Mouse (Mus musculus) forebrain, embryonic 13.5 days (tissue): ENCODE measurements at regions not wholly inside any gene's neighbourhood (a gene's known extent, or its start where the extent isn't known, plus 50 kb on each side); places are given as distances from the start of the nearest gene placed in this dataset.

Experiments used
- ATAC-seq: fragments of 200-750 bp; cut with Nextera tagmentation; 2 replicates; pipeline ENCODE4 v1.8.0; 2017
- H3K27ac ChIP-seq: fragments of 300-500 bp; sonication (generic); 2 replicates; pipeline ENCODE4 v1.5.1; 2015; ENCODE audit warnings: inconsistent platforms, mild to moderate bottlenecking, moderate library complexity
- H3K27me3 ChIP-seq: fragments of 300-500 bp; sonication (generic); 2 replicates; pipeline ENCODE4 v1.6.1; 2015; ENCODE audit warnings: mild to moderate bottlenecking, inconsistent platforms
- H3K36me3 ChIP-seq: fragments of 300-500 bp; sonication (generic); 2 replicates; pipeline ENCODE4 v1.6.1; 2015; ENCODE audit warnings: mild to moderate bottlenecking, inconsistent platforms; ENCODE audit not compliant: poor library complexity, severe bottlenecking
- H3K4me1 ChIP-seq: fragments of 300-500 bp; sonication (generic); 2 replicates; pipeline ENCODE4 v1.6.1; 2015; ENCODE audit warnings: inconsistent platforms
- H3K4me2 ChIP-seq: fragments of 300-500 bp; sonication (generic); 2 replicates; pipeline ENCODE4 v1.6.1; 2015; ENCODE audit warnings: inconsistent platforms, mild to moderate bottlenecking, moderate library complexity
- H3K4me3 ChIP-seq: fragments of 300-500 bp; sonication (generic); 2 replicates; pipeline ENCODE4 v1.5.1; 2015; ENCODE audit warnings: mild to moderate bottlenecking, inconsistent platforms
- H3K9ac ChIP-seq: fragments of 300-500 bp; sonication (generic); 2 replicates; pipeline ENCODE4 v1.6.1; 2015; ENCODE audit warnings: mild to moderate bottlenecking, inconsistent platforms
- H3K9me3 ChIP-seq: fragments of 300-500 bp; sonication (generic); replicated peaks from 2 replicates; pipeline ENCODE4 v1.6.1; 2016; ENCODE audit warnings: inconsistent platforms
- WGBS: fragments of 180-500 bp; shearing (Covaris S2); methylation state at CpG from one replicate; pipeline ENCODE4 v1.1.7; 2015; 5-methylcytosine and 5-hydroxymethylcytosine counted together

DNA sequence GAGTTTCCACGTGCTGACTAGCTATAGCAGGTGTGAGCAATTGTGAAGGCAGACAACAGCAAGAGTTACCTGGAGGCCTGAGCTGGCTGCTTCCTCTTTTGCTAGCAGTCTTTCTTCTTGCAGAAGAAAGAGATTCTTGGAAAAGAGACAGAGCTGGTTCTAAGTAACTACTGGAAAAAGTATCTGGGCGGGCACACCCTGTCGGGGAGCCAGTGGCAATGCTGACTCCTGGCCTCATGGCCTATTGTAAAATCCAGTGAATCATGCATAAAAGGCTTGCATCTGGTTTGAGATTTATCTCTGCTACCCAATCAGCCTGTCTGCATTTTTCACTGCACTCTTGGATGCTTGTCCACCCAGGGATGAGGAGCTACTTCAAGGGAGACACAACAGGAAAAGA, 372.2 kb downstream of the Fgf9 start:
- Histone ChIP-seq H3K27me3 (no peaks in the 10 kb centered on the region), H3K9ac (no peak overlapping the region), H3K36me3 (no peaks in the 10 kb centered on the region), H3K4me3 (no peak overlapping the region), H3K4me2 (no peak overlapping the region), H3K9me3 (no peaks in the 10 kb centered on the region), H3K4me1 (no peaks in the 10 kb centered on the region), H3K27ac (no peak overlapping the region)
- 90% methylated on average over 3 of the region's 3 CpGs for WGBS
- no peak for ATAC-seq

DNA sequence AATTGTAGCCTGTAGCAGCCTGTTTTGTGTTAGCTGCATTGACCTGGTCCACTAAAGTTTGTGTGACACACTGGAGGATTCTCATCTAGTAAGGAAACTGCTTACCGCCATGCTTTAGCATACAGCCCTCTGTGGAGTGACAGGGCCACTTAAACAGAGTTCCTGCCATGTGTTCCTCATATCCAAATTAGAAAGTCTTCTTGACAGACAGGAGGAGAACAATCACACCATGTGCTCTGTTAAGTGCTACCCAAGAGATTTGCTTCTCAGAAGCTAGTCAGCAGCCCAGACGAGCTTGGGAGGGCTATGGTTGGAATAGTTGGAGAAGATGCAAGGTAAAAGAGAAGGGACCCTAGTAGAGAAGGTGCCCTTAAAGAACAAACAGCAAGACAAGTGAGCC, 369.6 kb downstream of the Fgf9 start:
- WGBS = 88% methylated on average over 2 of the region's 2 CpGs
- H3K4me2 ChIP-seq = no peak overlapping the region
- H3K4me1 ChIP-seq = no peaks in the 10 kb centered on the region
- no peak for ATAC-seq
- H3K9ac ChIP-seq = no peak overlapping the region
- H3K9me3 ChIP-seq = no peaks in the 10 kb centered on the region
- H3K27me3 ChIP-seq = no peaks in the 10 kb centered on the region
- no peak overlapping the region for H3K4me3 ChIP-seq
- no peak overlapping the region for H3K27ac ChIP-seq
- no peaks in the 10 kb centered on the region for H3K36me3 ChIP-seq

DNA sequence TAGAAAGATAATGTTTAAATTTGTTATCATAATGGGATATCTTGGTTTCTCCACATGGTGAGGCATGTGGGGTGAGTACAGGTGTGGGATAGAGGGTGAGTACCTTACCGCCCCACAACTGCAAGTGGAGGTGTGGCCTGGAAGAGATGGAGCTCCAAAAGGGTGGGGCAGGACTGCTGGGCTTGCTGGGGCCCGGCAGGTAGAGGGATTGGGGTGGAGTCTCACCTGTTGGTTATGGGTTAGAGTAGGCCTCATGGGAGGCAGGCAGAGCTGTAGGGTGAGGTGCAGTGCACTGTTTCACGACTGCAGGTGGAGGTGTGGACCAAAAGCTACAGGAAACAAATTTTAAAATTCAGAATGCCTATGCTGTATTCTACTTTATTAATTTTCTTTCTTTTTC, 365.7 kb downstream of the Fgf9 start:
- H3K4me1 ChIP-seq = no peaks in the 10 kb centered on the region
- H3K27ac ChIP-seq = no peak overlapping the region
- no peak overlapping the region for H3K9ac ChIP-seq
- 82% methylated on average over 3 of the region's 3 CpGs for WGBS
- H3K4me2 ChIP-seq = no peak overlapping the region
- no peaks in the 10 kb centered on the region for H3K9me3 ChIP-seq
- no peaks in the 10 kb centered on the region for H3K36me3 ChIP-seq
- no peak for ATAC-seq
- no peak overlapping the region for H3K4me3 ChIP-seq
- H3K27me3 ChIP-seq = no peaks in the 10 kb centered on the region

DNA sequence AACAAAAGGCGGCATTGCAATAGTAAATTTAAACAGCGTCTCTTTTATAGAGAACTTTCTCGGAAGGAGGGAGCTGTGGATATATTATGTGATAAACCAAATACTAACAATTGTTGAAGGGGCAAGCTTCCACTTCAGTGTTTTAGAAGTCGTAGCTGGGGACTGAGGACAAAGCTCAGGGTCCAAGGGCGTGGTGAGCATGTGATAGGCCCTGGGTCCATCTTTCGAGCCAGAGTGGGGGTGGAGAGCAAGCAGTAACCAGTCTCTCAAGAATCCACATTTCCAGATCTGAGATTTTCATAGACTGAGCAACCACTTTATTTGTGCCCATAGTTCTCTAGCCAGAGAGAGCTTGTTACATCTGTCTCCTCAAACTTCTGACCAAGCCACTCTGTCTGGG, 356.1 kb downstream of the Fgf9 start:
- no peaks in the 10 kb centered on the region for H3K4me1 ChIP-seq
- no peak for ATAC-seq
- no peak overlapping the region for H3K4me3 ChIP-seq
- H3K36me3 ChIP-seq = no peaks in the 10 kb centered on the region
- H3K9me3 ChIP-seq = no peaks in the 10 kb centered on the region
- H3K27ac ChIP-seq = no peak overlapping the region
- H3K27me3 ChIP-seq = no peaks in the 10 kb centered on the region
- no peak overlapping the region for H3K4me2 ChIP-seq
- WGBS = 79% methylated on average over 6 of the region's 6 CpGs
- H3K9ac ChIP-seq = no peak overlapping the region

DNA sequence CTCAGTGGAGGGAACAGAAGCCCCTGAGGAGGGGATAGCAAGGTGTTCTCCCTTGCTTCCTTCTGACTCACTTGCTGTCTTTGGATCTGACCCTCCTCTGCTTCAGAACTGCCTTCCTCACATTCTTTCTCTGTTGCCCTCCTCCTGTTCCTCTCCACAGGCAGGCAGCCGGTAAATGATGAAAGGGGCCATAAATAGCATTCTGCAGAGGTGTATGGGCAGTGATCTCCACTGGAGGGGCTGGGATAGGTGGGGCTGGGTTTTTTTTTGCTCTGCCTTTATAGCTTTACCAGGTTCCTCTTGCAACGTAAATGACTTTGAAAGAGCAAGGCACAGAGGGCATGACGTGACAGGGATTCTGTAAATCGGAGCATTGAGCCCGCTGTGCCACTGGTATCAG, 351.6 kb downstream of the Fgf9 start:
- Histone ChIP-seq H3K27me3 (no peaks in the 10 kb centered on the region), H3K36me3 (no peaks in the 10 kb centered on the region), H3K4me1 (no peaks in the 10 kb centered on the region), H3K4me3 (no peak overlapping the region), H3K9me3 (no peaks in the 10 kb centered on the region), H3K27ac (no peak overlapping the region), H3K4me2 (no peak overlapping the region), H3K9ac (no peak overlapping the region)
- ATAC-seq = no peak
- 76% methylated on average over 5 of the region's 5 CpGs for WGBS

DNA sequence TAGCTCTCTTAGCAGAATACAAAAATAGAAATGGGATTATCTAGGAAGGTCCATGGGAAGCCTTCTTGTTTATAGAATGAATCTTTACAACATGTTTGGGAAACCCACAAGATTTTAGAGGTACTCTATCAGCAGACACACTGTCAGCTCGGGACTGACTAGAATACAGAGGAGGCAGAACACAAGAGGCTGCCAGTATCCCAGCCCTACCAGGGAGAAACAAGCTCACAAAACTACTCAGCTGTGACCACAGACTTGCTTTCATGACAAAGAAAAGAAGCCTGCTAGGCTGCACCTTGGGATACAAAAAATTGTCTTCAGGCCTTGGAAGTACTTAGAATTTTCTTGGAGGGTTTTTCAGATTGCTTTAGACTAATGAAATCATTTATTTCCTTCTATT, 347.2 kb downstream of the Fgf9 start:
- Histone ChIP-seq H3K27me3 (no peaks in the 10 kb centered on the region), H3K9me3 (no peaks in the 10 kb centered on the region), H3K4me1 (no peaks in the 10 kb centered on the region), H3K4me2 (no peak overlapping the region), H3K9ac (no peak overlapping the region), H3K4me3 (no peak overlapping the region), H3K36me3 (no peaks in the 10 kb centered on the region), H3K27ac (no peak overlapping the region)
- 17% methylated on average over 1 of the region's 1 CpGs for WGBS
- ATAC-seq = no peak

DNA sequence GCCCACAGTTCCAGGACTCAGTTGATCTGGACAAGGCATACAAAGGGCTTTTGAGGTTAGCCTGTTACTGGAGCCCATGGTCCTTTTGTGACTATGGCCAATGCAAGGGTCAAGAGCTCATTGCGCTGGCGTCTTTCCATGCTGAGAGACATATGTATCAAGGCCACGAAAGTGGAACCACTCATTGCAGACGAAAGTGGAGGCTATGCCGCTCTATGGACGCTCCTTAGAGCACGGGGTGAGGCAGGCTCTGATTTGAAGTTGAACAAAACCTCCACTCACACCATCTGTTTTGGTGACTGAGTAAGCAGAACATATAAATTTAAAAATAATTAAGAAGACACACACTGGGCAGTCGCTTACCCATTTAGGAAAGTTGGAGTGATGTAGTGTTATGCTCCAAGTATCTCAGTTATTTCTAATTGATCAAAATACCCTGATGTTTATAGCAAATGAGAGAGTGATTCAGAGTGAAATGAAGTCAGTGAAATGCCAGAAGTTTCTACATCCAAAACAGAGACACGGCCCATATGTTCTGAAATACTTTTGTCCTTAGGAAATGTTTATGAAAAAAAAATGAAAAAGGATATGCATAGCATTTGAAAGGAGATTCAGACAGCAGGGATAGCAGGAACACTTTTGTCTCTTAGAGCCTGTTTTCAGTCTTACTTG, 321.8 kb downstream of the Fgf9 start:
- H3K4me1 ChIP-seq = peaks cover 13% of the 10 kb centered on the region
- no peak for ATAC-seq
- H3K4me3 ChIP-seq = no peak overlapping the region
- 88% methylated on average over 9 of the region's 9 CpGs for WGBS
- H3K9me3 ChIP-seq = no peaks in the 10 kb centered on the region
- H3K4me2 ChIP-seq = no peak overlapping the region
- H3K36me3 ChIP-seq = no peaks in the 10 kb centered on the region
- H3K9ac ChIP-seq = no peak overlapping the region
- no peaks in the 10 kb centered on the region for H3K27me3 ChIP-seq
- H3K27ac ChIP-seq = no peak overlapping the region

DNA sequence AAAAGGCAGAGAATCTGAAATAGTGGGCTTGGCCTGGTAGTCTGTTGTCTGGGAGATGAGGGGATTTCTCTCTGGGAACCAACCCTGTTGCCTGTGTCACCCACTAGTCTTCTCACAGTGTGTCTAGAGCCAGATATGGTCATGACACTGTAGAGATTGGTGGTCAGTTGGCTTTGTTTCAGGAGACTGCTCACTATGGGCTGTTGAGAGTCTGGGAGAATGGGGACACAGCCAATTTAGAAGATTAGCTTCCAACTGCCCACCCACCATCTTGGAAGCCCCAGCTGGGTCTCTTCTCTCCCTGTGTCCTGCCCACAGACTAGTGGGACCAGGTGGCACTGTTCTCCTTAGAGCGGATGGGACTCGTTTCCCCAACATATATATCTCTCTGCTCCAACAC, 320.4 kb downstream of the Fgf9 start:
- H3K27me3 ChIP-seq = no peaks in the 10 kb centered on the region
- H3K27ac ChIP-seq = no peak overlapping the region
- WGBS = 93% methylated on average over 2 of the region's 2 CpGs
- H3K4me3 ChIP-seq = no peak overlapping the region
- no peaks in the 10 kb centered on the region for H3K9me3 ChIP-seq
- no peak overlapping the region for H3K4me2 ChIP-seq
- peaks cover 13% of the 10 kb centered on the region for H3K4me1 ChIP-seq
- no peak for ATAC-seq
- no peaks in the 10 kb centered on the region for H3K36me3 ChIP-seq
- H3K9ac ChIP-seq = no peak overlapping the region

DNA sequence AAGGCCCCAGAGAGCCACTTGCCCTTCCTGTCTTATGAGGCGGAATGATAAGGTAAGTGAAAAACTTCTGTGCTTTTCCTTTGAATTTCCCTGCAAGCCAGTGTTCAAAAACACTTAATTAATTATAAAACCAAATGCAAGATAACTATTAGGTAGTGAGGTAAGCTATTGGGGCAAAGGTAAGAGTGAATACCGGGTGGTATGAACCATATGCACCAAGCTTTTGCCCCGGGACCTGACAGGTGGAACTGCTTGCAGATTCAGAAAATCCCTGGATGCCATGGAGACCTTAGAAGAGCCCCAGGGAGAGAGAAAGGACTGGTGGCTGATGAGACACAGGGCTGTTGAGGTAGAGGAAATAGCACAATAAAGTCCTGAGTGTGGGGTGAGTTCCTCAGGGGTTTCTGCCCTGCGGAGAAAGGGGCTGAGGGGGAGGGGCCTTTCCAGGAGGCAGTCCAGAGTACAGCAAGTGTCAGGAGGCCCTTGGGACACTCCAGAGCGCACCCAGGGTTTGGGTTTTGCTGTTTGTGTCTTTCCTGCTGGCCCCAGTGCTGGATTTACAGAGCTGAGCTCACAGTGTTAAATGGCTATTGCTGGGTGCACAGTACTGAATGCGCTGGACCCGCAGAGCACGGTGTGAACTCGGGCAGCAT, 317.1 kb downstream of the Fgf9 start:
- Histone ChIP-seq H3K4me2 (no peak overlapping the region), H3K4me3 (no peak overlapping the region), H3K9ac (no peak overlapping the region), H3K27me3 (no peaks in the 10 kb centered on the region), H3K4me1 (peaks cover 13% of the 10 kb centered on the region), H3K27ac (no peak overlapping the region), H3K9me3 (no peaks in the 10 kb centered on the region), H3K36me3 (no peaks in the 10 kb centered on the region)
- 0 out of 2 replicates have a peak, but pooled peaks have one; percentile 27 for ATAC-seq
- WGBS = 58% methylated on average over 9 of the region's 9 CpGs

DNA sequence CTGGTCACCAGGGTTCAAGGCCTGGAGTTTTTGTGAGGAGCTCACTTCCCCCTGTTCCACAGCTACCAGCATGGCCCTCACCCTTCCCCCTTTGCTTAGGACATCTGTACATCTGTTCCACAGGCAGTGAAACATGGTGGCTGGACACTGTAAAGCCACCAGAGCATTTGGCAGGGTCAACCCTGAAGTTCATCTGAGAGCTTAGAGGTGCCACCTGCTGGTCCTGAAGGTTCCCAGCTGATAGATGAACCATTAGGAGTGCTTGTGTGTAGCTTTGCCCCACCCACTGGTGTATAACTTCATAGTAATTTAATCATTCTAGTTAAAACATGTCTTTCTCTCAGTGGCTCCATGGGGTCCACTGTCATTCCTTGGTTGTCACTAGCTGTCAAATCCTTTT, 304.7 kb downstream of the Fgf9 start:
- Histone ChIP-seq H3K4me3 (no peak overlapping the region), H3K27me3 (no peaks in the 10 kb centered on the region), H3K9ac (no peak overlapping the region), H3K36me3 (no peaks in the 10 kb centered on the region), H3K4me1 (no peaks in the 10 kb centered on the region), H3K4me2 (no peak overlapping the region), H3K27ac (no peak overlapping the region), H3K9me3 (no peaks in the 10 kb centered on the region)
- ATAC-seq = no peak

DNA sequence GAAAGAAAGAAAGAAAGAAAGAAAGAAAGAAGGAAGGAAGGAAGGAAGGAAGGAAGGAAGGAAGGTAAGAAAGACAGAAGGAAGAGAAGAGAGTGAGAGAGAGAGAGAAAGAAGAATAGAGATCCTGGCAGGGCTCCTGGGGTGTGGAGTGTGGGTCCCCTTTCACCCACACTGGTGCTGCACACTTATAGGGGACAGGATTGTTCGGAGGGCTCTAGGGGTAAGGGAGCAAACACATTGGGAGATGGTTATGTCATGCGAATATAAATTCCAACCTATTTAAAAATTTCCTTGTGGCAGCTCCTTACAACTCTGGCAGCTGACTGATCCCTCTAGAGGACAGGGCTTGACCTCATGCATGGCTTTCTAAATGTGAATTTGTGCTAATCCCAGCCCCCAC, 286.5 kb downstream of the Fgf9 start:
- no peak overlapping the region for H3K4me2 ChIP-seq
- no peaks in the 10 kb centered on the region for H3K27me3 ChIP-seq
- ATAC-seq = no peak
- H3K27ac ChIP-seq = no peak overlapping the region
- no peak overlapping the region for H3K4me3 ChIP-seq
- no peaks in the 10 kb centered on the region for H3K36me3 ChIP-seq
- H3K4me1 ChIP-seq = no peaks in the 10 kb centered on the region
- 71% methylated on average over 2 of the region's 2 CpGs for WGBS
- no peak overlapping the region for H3K9ac ChIP-seq
- H3K9me3 ChIP-seq = no peaks in the 10 kb centered on the region

DNA sequence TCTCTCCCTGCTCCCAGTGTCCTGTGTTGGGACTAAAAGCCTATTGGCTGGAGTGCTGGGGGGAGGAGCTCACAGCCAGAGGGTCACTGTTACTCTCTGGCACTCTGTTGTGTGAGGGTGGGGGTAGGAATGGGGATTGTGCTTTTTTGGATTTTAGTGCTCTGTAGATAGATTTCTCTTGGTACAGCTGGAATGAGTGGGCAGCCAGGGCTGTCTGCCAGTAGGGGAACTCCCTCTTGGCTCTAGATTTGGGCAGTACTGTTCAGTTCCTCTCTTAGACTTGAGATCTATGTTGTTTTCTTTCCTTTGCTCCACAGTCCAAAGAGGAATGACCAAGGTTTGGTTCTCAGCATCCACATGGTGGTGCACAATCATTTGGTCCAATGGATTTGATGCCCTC, 282.6 kb downstream of the Fgf9 start:
- ATAC-seq = no peak
- no peaks in the 10 kb centered on the region for H3K27me3 ChIP-seq
- no peak overlapping the region for H3K9ac ChIP-seq
- H3K27ac ChIP-seq = no peak overlapping the region
- no peaks in the 10 kb centered on the region for H3K36me3 ChIP-seq
- no peak overlapping the region for H3K4me2 ChIP-seq
- H3K4me3 ChIP-seq = no peak overlapping the region
- no peaks in the 10 kb centered on the region for H3K4me1 ChIP-seq
- no peaks in the 10 kb centered on the region for H3K9me3 ChIP-seq

DNA sequence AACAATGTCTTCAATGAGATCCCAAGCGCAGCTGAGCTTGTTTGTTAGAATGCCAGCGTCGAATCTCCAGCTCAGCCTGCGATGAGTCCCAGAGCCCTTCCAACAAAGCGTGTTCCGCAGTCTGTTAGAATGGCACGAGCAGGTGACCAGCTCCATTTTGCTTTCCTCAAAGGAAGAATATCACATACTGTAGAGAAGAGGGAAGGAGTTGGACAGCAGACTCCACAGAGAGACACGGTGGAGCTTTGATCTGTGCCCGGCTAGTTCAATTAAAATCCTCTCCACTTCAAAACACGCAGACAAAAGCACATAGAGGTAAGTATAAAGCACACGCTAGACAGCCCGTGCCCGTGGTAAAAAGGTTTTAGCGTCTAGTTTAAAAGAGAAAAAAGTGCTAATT, 265.8 kb downstream of the Fgf9 start:
- no peaks in the 10 kb centered on the region for H3K4me1 ChIP-seq
- no peak; the same call in 1 of the 2 replicates for ATAC-seq
- H3K27me3 ChIP-seq = no peaks in the 10 kb centered on the region
- H3K27ac ChIP-seq = no peak overlapping the region
- no peak overlapping the region for H3K9ac ChIP-seq
- no peak overlapping the region for H3K4me3 ChIP-seq
- no peak overlapping the region for H3K4me2 ChIP-seq
- H3K9me3 ChIP-seq = no peaks in the 10 kb centered on the region
- WGBS = 50% methylated on average over 14 of the region's 14 CpGs
- no peaks in the 10 kb centered on the region for H3K36me3 ChIP-seq
